Mouse (Mus musculus) monocyte, adult 5-6 weeks (primary cell): Measurements from ENCODE around the gene Cyp2j12. TPM values are rescaled to one million over a fixed set of nuclear protein-coding genes. Genes with fewer than 3 reads are reported as not detected.
"Not testable (repeated sequence)": the region's sequence is repeated elsewhere in the genome, so short reads cannot be mapped to it uniquely, and the experiment has no call there.

ENCODE experiments used
- ATAC-seq: fragments of 153-309, 156-312 bp; replicated peaks from 2 replicates; pipeline ENCODE4 v1.8.0; 2017; ENCODE audit warnings: mild to moderate bottlenecking; ENCODE audit not compliant: low TSS enrichment, insufficient number of reproducible peaks, severe bottlenecking, poor library complexity, low FRiP score
- total RNA-seq: library from RNA; stranded (forward); fragments of 200-1000, 200-491, 200-594 nt; gene quantifications from 3 replicates; pipeline ENCODE4 v1.2.3, GENCODE M21; 2017

The Cyp2j12 gene
- total RNA-seq: not detected in 3 replicates

DNA sequence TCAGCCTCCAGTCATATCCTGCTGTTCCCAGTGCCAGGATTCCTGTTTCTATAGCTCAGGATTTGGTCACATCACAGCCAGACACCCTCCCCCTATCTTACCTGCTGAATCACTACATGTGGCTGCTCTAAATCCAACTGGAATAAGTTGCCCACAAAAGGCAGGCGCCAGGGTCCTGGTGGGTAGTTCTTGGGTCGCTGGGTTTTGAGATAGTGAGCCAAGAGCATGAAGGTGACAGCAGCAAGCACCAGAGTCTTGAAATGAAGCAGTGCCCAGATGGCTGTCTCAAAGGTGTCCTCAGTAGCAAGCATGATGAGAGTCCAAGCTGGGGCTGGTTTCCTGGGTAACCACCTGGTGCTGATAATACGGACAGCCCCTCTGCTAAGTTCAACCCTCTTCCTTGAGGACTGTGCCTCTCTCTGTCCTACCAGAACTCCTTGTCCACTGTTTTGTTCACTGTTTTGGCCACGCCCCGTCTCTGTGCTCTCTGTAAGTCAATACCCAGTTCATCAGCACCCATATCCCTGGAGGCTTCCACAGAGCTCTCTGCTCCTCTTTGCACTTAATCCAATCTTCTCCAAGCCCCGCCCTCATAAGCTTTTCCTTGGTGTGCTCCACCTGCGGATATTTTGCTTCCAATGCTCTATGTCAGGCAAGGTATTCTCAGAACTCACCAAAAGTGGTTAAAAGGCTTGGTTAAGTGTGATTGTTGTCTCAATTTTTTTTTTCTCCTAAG, at the start of gene Cyp2j12:
TSS of gene Cyp2j12 (minus strand) at position 421 of the 736 bp plus-strand sequence.
- no peak for ATAC-seq

DNA sequence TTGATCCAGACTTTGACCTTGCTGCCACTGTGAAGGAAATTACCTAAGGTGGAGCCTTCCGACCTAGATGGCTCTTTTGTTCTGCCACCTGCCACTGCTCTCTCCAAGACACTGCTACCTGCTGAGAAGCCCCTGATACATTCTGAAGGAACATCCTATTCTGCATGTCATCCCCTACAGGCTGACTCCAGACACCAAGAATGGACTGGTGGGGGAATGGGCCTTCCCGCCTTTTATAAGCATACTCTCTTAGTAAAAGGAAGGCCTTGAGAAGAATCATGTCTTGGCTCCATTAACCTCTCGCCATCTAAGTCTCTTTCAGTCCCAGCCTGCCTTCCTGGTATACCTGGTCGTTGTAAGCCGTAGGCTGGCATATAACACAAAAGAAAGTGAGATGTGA, 48.4 kb upstream of the Cyp2j12 start:
- not testable (repeated sequence) for ATAC-seq

- ATAC-seq: not testable (repeated sequence)
Observed at GRCm38 (mm10) chr4:96188671-96189070, 47.7 kb upstream of the Cyp2j12 start.

DNA sequence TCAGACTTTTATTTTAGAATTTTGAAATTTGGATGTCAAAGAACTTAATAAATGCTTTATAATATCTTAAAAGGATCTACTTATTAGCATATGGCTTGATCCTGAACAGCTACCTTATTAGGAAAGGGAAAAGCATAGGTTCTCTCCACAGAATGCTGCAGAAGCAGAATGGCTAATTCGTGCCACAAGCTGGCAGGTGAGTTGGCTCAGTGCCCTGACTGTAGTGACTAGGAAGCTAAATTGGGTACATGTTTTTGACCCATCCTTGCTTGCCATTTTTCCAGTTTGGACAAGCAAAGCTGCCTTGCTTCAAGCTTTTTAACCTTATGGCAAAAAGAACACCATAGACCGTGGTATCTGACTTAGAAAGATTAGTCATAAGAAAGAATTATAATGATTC, 47.2 kb upstream of the Cyp2j12 start:
- not testable (repeated sequence) for ATAC-seq

DNA sequence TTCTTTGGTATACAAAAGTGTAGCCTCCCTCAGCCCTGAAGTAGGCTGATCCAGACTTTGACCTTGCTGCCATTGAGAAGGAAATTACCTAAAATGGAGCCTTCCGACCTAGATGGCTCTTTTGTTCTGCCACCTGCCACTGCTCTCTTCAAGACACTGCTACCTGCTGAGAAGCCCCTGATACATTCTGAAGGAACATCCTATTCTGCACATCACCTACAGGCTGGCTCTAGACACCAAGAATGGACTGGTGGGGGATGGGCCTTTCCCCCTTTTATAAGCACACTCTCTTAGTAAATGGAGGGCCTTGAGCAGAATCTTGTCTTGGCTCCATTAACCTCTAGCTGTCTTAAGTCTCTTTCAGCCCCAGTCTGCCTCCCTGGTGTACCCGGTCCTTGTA, 43.8 kb upstream of the Cyp2j12 start:
- not testable (repeated sequence) for ATAC-seq

- no peak for ATAC-seq
Observed at GRCm38 (mm10) chr4:96162839-96163238, 21.9 kb upstream of the Cyp2j12 start.

DNA sequence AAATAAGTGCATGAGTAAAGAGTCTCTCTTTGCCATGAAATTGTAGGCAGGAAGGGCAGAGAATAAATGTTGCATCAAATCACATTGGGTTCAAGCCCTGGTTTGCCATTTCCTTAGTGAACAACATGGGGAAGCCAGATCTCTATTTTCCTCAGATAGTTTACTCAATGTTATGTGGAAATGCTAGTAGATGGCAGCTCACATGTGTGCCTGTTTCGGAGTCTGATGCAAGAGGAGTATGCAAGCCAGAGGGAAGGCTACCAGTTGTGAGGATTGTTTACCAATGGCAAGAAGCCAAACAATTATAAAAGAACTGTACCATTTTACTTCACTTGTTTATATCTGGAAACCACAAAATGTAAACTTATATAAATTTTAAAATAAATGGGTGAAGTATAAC, 20.6 kb upstream of the Cyp2j12 start:
- no peak for ATAC-seq

GRCm38 (mm10) chr4:96139226-96139625, 1.7 kb downstream of the Cyp2j12 start:
- ATAC-seq: no peak

- ATAC-seq: no peak
Observed at GRCm38 (mm10) chr4:96134246-96134645, 6.7 kb downstream of the Cyp2j12 start.

DNA sequence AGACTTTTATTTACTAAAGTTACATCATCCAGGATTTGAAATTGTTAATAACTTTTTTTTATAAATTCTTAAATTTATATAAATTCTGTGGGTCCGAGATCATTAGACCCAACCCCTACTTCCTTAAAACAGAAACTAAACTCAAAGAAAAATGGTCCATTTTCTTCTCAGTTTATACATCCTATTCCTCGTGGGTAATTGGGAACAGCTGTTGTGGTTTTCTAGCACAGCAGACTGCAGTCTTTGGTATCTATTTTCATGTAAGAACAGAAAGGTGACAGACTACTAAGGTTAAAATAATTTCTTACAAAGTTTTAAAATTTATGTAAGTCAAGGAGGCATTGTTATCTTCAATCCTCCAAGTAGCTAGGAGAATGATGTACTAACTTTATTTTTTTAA, 44.1 kb downstream of the Cyp2j12 start:
- ATAC-seq: no peak

DNA sequence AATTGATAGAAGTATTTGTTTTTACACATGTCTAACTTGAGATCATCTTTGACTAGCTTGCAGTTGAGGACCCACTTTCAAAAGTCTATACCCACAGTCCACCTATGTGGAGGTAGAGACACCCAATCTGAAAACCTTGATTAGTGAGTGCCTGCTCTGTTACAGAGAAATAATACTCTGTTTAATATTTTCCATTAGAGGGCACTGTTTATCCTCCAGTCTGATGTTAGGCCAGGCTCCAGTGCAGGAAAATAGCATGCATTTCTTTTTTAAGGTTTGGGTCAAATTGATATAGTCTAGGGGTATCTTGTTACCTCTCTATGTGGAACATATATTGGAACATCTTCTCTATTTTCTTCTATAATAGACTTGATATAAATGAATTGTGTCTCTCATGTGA, 49.1 kb downstream of the Cyp2j12 start:
- ATAC-seq: no peak

- ATAC-seq: not testable (repeated sequence)
Observed at GRCm38 (mm10) chr4:96089356-96090048, 51.5 kb downstream of the Cyp2j12 start.

DNA sequence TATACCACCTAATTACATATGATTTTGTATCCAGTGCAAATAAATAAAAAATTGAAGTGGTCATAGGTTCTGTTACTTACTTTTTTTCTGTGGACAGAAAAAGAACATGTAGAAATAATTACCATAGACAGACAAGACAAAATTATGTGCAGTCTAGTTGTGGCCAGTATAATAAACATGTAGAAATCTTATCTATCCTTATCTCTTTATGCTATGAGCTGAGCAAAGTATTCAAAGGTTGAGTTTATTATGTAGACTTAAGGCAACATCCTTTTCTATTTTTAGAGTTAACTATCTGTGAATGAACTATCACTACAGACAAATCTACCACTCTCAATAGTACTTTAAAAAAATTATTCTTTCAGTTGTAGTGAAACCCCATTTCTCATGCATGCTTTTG, 62.6 kb downstream of the Cyp2j12 start:
- ATAC-seq: no peak

GRCm38 (mm10) chr4:96077261-96078125, 63.5 kb downstream of the Cyp2j12 start, which contains the start of gene Cyp2j13:
TSS of gene Cyp2j13 (minus strand) at chr4:96077546.
- ATAC-seq: no peak

- no peak for ATAC-seq
Observed at GRCm38 (mm10) chr4:96062045-96062444, 78.9 kb downstream of the Cyp2j12 start.

DNA sequence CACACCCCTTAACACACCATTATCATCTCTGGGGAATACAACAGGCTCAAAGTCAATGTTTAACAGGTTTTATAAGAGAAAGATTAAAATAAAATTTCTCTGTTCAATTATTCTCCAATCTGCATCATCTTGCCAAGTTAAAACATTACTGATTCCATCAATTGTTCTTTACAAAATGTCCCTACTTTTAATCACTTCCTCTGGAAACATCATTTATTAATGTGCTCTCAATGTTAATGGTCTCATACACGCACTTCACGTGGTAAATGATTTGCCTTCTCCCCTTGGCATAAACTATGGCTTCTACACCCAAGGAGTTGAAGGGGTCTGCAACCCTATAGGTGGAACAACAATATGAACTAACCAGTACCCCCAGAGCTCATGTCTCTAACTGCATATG, 80.8 kb downstream of the Cyp2j12 start:
- ATAC-seq: no peak
